Mouse (Mus musculus) left cerebral cortex, postnatal 36 days (tissue): Measurements from ENCODE around the gene Nedd8. TPM values are rescaled to one million over a fixed set of nuclear protein-coding genes. Genes with fewer than 3 reads are reported as not detected.

Experiments
- DNase-seq, 2 experiments: peaks; one replicate each; pipeline ENCODE4 v3.0.0; 2021 to 2022; ENCODE audit warnings: low spot score in 2 of 2, mixed read lengths in 1 of 2
- intact Hi-C: fragments of 180-260 bp; cut with DNase I; formaldehyde crosslinking; loops from one replicate; pipeline ENCODE4 v1.15.1; 2025
- total RNA-seq, 2 experiments: library from RNA; stranded (reverse); gene quantifications; 2 replicates each; pipeline ENCODE4 v1.2.3; 2021

The Nedd8 gene
- 100 to 1,000 TPM; 310 to 333 TPM for total RNA-seq

DNA sequence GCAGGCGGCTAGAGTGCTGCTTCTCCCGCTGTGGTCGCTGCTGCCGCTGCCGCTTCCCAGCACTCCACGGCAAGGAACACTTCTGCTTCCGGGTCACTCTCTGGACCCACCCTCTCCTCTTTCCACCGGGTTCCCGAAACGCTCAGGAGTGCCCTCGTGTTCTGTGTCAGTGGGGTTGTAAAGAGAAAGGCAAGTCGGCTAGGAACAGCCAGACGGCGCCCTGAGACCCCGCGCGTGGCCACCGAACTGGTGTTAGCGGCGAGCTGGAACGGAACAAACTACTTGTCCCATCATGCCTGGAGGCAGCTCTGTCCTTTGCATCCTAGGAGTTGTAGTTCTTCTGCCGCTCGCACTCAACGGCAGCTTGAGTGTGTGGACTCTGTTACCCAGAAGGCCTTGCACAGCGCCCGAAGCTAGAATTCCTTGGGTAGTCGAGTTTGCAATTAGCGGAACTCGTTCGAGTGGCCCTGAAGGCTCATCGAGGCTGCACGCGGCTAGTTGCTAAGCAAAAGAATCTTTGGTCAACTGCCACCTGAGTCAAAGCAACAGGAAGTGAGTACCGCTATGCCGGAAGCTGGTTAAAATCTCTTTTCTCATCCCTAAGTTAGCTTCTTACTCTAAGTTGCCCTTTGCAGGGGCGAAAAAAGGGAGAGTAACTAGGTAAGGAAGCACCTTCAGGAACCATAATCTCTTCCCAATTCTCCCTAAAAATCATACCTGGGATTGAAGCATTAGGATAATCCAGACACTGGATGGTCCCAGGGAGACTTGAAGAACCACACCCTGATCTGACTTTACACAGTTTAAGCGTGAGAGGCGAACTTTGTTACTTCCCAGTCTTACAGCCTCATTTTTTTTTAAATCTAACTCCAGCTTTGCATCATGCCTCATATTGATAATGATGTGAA lies at the start of gene Nedd8, which contains the start of gene Gmpr2:
TSS of gene Nedd8 (minus strand) at position 292 of the 908 bp plus-strand sequence.
TSS of gene Gmpr2 (plus strand) at position 109 of the 908 bp plus-strand sequence.
- intact Hi-C loops, result no loop called here
- peak; percentile 94 to 96 for DNase-seq

DNA sequence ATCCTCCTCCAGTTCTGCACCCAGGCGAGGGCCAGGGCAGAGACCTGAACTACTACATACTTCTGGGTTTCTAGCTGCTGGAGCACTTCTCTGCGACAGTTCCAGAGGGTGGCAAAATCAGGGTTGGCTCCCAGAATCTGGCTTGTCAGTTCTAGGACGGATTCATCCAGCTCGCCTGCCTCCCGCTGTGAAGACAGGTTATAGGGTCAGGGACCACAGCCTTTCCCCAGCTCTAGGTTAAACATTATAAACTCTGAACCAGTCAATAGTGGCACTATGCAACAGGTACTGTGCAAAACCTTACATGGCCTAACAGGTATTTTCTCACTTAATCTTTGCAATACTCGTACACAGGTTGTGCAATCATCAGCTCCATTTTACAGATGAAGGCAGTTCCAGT lies 49.2 kb upstream of the Nedd8 start:
- no peak for DNase-seq
- intact Hi-C loops, result no loop called here

DNA sequence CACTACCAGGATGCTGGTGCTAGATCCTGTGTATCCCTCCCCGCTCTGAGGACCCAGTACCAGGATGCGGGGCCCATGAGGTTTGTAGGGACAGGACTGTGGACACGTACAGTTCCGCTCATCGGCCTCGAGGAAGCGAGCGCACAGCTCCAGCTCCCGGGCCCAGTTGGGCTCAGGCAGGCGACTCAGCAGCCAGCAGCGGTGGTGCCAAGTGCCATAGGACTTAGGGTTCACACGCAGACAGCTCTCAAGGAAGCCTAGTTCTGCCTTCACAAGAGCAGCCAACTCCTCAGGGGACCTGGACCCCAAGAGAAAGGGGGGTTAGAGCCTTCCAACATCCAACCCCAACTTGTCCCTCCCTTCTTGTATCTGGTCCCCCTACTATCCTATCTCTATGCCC lies 48.7 kb upstream of the Nedd8 start:
- intact Hi-C loops, result no loop called here
- DNase-seq, result no peak

DNA sequence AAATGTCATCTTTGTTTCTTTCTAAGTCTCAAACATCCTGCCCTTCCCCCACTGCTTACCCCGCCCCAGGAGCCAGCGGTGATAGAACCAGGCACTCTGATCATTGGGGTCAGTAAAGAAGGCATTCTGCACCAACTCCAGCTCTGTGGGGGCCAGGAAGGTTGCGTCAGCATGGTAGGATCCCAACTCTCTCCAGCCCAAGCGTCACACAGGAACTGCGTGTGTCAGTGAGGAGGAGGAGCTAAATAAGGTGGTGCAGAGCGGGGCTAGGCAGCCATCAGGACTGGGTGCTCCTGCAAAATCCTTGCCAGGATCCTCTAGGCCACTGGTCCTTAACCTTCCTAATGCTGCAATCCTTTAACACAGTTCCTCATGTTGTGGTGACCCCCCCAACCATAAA lies 47.8 kb upstream of the Nedd8 start:
- intact Hi-C loops, result no loop called here
- DNase-seq, result peak in 1 of 2 experiments; percentile 11

DNA sequence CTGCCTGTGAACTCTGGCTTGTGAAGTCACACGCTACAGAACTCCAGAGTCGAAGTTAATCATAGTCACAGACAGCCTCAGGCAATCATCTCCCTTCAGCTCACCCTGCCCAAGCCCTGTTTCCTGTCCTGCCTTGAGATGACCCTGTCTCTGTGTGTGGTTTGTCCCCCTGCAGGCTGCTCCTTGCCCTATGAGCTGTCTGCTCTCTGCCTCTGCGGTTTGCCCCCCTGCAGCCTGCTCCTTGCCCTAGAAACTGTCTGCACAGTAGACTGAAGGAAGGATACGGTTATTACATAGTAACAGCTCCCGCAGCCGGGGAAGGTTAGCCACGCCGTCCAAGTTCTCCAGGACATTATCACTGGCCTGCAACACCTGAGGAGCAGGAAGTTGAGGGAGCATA lies 45.0 kb upstream of the Nedd8 start:
- intact Hi-C loops, result no loop called here
- DNase-seq, result no peak

DNA sequence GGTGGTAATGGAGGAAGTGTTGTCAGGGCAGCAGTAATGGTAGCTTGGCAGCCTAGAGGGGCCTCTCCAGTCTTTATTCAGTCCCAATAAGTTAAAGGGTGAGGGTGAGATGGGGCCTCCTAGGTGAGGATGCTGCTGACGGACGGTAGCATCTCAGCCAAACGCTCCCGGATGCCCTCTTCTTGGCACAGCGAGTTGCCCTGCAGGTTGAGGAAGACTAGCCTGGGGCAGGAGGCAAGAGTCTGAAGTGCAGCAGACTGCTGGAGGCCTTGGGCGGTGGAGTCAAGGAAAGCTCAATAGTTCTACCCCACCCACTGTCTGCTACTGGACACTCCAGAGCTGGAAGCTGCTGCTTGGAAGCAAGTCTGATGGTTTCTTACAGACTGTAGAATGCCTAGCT lies 44.3 kb upstream of the Nedd8 start:
- DNase-seq, result no peak
- intact Hi-C loops, result no loop called here

DNA sequence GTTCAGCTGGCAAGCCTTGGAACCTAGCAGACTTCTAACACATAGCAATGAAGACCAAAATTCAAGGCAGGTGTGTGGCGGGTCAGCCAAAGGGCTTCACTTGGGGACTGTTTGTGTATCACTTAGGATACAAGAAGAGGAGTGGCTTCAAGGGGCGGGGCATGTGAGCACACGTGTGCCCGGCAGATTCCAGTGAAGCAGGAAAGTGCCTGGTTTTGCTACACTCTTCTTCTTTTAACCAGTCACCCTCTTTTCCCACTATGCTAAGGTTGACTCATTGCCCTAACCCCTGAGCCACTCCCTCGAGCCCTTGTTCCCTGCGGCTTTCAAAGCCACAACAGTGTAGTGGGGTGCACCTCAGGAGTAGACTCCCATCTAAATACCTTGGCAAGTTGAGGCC lies 43.0 kb upstream of the Nedd8 start:
- intact Hi-C loops, result no loop called here
- DNase-seq, result no peak

DNA sequence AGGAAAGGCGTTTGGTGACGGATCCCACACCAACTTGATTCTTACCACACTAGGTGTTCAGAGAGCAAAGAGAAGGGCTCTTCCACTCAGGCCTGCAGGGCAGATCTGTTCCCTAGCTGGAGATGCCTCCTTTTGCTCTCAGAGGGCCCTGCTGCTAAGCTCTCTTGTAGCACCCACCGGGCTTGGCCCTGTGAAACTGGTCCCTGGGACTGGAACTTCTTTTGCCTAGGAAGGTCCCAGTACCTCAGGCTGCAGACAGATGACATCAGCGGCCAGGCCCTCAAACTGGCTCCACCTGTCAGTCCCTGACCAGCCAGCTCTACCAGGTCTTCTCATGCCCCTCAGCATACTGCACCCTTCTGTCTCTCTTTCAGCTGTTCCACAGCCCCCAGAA lies 41.8 kb upstream of the Nedd8 start, which contains the start of gene Tgm1:
TSS of gene Tgm1 (minus strand) at position 198 of the 394 bp plus-strand sequence.
- intact Hi-C loops, result no loop called here

DNA sequence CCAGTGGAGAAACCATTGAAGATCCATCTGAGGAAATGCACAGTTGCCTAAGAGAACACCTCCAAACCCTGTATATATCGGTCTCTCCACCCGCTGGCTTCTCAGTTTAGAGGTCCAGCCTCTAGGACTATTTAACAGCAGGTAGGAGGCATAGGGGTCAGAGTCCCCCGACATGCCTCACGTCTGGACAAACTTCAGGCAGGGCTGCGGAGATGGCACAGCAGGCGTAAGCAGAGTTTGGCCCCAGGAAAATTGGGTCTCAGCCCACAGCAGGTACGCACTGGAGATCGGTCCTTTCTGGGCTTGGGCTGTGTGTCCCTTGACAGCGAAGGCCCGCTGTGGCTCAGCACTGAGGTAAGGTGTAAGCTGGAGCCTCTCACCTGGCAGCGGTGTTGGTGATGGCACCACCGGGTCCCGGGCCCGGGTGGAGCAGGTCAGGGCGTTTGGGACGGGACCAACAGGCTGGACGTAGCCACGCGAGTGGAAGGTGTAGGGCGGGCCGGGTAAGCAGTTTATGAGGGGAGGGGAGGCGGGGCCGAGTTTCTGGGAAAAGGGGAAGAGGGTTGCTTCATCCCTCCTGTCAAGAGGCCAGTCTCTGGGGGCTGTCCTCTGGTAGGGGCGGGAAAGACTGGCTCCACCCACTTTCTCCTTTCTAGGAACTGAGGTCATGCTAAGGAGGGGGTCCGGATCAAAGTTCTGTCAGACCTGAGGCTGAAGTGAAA lies 41.2 kb upstream of the Nedd8 start:
- no peak for DNase-seq
- intact Hi-C loops, result no loop called here

More for the DNA sequence above, 41.8 kb upstream of the Nedd8 start, which contains the start of gene Tgm1:
- DNase-seq, result no peak

DNA sequence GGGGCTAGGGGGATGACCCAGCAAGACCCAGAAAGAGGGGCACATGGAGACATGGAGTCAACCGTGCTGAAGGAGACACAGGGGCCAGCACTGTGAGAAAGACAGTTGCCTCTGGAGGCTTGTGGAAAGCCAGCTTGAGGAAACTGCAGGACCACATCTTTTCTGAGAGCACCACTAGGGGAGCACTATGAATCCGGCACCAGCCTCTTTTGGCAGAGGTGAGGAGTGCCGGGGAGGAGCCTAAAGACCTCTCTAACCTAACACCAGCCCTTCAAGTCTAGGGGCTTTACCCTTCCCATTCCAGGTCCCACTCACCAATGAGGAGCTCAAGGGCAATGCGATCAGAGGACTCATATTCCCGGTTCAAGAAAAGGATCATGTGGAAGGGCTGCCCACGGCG lies 39.9 kb upstream of the Nedd8 start:
- no peak for DNase-seq
- intact Hi-C loops, result no loop called here

DNA sequence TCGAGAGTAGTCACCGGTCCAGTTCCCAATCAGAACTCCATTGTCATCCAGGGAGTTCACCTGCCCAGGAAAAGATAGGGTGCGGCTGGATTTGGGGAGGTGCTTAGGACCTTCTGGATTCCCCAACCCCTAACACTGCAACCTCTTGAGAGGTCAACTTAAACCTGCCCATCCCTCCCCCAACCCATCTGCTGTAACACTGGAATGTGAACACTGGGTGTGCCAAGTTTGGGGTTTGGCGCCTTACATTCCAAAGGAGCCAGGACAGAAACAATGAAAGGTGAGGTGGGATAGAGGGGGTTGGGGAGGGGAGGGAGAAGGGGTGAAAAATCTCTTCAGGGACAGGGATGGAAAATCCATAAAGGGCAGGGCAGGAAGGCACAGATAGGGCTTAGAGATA lies 37.6 kb upstream of the Nedd8 start:
- DNase-seq, result no peak
- intact Hi-C loops, result no loop called here

DNA sequence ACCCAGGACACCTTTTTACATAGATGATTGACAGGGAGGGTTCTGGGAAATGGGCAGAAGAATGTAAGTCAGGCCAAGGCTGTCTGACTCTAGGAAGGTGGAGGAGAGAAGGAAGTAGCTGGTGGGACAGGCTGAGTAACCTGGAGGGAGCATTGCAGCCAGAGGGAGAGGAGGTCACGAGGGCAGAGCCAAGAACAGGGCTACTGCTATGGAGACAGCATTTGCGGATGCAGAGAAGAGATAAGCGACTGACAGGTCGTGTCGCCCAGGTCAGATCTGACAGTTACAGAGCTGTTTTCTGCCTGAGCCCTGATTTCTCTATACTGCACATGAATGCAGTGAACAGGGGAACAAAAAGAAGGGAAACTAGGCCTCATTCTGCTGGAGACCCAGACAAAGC lies 35.5 kb upstream of the Nedd8 start:
- no peak for DNase-seq
- intact Hi-C loops, result no loop called here

DNA sequence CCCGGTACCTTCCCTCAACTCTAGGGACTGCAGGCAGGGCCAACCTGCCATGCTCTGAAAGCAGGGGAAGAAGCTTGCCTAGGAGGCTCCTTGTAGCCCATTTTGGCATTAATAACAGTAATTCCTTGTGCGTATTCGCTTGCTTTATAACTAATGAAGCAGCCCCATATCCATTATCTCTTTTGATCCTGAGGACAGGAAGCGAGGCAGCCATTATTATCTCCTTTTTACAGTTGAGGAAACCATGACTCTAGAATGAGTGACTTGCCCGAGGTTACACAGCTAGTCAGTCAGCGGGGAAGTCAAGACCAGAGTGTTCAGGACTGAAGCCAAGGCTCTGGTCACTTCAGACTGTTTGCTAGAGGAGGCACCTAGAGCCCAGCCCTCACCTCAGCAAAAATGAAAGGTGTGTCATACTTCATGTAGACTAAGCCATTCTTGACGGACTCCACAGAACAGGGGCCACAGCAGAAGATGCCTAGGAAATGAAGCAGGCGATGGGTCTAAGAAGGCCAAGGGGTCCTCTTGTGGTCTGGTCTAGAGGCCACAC lies 34.2 kb upstream of the Nedd8 start:
- DNase-seq, result no peak
- intact Hi-C loops, result no loop called here

DNA sequence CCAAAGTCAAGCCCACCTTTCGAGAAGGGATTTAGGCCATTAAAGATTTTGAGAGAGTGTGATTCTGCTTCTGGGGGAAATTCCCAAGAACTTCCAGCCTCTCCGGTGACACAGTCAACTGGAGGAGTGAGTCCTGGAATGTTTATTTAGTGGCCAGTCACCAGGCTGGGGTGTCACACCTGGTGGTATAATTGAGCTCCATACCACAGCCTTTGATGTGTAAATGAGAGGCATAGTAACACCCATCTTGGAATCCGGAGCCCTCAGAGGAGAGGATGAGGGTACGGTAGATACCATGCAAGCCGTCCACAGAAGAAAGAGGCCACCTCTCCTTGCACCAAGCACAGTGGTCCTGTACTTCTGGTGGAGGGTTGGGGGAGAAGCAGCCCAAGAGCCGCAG lies 30.8 kb upstream of the Nedd8 start:
- intact Hi-C loops, result no loop called here
- no peak for DNase-seq

DNA sequence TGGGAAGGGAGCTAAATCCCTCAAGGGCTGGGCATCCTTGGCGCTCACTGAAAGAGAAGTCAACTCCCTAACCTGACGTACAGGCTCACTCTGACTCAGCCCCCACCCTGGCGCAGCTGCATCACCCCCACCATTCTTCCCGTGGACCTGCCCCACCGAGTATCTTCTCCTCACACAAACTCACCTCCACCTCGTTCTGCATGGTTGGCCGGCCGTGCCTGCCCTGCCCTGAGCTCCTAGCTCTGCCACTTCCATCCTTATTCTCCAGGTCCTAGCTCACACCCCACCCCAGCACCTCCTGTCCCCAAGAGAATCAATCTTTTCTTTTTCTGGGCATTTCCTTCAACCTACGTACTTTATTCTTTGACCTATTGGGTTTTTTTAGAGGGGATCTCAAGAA lies 29.2 kb upstream of the Nedd8 start:
- DNase-seq, result no peak
- intact Hi-C loops, result no loop called here

DNA sequence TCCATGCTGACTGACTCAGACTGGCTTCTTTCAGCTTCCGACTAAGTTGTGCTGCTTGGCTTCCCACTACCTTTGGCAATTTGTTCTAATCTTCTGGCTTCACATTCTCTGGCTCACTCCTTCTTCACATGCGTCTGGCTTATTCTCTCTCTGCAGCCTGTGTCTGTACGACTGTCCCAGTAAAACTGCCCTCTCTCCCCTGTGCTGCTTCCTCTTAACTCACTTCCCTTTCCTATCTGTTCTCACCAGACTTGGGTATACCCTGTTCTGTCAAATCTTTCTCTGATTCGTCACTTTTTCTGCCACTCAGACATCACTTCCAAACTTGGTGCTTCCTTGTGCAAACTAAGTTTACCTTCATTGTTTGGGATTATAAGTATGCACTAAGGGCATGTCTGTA lies 25.3 kb upstream of the Nedd8 start:
- intact Hi-C loops, result no loop called here
- no peak for DNase-seq

DNA sequence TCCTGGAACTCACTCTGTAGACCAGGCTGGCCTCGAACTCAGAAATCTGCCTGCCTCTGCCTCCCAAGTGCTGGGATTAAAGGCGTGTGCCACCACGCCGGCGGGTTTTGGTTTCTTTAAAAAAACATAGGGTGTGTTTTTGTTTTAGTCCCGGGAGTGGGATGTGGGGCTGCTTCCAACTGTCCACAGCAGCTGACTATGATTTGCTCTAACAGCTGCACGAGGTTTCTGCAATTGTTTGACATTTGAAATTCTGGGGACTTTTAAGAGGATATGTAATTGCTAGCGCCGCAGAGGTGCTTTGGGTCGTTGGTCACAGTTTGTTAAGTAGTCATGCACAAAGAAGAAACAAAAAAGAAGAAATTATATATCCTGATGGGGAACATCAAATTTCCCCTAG lies 17.5 kb upstream of the Nedd8 start:
- DNase-seq, result no peak
- intact Hi-C loops, result no loop called here

DNA sequence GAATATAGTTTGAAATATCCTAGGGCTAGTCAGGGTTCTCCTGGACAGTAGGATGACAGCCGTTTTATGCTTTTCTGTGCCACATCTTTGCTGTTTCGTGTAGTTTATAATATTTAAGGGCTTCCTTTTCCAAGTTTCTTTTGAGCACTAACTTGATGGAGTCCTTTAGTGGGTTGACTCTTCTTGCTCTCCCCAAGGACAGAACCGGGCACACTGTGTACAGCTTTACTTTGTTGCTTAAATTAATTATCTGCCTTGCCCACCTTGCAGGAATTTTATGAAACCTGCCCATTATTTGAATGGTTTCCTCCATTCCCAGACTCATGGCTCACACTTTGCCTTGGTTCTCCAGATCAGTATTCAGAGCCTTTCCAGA lies 10.2 kb upstream of the Nedd8 start:
- DNase-seq, result no peak
- intact Hi-C loops, result loop anchor here (1.0 to 2.0 kb wide), 2 partner anchors 41 to 63 kb away; partner anchors contain the start of genes Dhrs1, Nop9 and Rabggta

DNA sequence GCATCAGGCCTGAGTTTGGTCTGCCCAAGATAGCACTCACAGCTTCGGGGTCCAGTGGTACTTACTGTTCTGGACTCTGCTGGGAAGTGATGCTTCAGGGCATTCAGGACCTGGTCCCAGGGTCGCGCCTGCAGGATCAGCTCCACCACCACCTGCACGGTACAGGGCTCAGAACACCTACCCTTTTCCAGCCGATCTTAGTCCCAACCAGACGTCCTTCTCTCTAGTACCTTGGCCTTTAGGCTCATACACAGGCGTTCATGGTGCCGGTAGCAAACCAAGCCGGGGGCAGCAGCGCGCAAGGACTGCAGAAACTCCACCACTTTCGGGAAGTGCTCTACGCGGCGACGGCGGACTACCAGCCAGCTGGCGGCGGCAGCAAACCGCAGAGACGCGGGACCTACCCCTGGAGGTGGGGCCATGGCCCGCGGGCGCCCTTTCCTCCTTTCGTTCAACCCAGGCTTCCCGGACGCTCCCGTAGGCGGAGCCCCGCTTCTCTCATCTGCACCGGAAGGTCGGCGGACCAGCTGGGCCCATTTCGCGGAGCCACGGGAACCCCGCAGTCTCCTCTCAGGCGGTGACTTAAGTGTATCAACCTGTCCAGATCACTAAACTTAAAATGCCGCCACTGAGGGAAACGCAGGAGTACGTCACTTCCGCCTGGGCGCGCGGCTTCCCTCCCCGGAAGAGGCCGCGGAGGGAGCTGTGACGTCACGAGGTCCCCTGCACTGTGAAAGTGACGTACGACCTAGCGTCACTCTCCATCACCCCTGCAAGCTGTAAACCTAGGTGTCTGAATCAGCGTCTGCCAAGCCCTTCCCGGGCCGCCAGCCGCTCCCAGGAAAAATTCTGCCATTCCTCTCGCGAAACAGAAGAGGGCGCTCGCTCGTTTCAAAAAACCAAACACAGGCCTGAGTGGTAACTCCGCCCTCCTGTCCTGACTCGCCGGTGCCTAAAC lies 9.5 kb upstream of the Nedd8 start, which contains the start of gene Tinf2:
TSS of gene Tinf2 (minus strand) at position 661 of the 958 bp plus-strand sequence.
- intact Hi-C loops, result loop anchor here (1.0 to 2.0 kb wide), 2 partner anchors 41 to 64 kb away; partner anchors contain the start of genes Dhrs1, Nop9 and Rabggta

More for the DNA sequence above, 9.5 kb upstream of the Nedd8 start, which contains the start of gene Tinf2:
- DNase-seq, result peak; percentile 94 to 95
